Mouse (Mus musculus) hematopoietic multipotent progenitor cell, adult 10-12 weeks (in vitro differentiated cells): Measurements from ENCODE around the gene Vmn1r191. TPM values are rescaled to one million over a fixed set of nuclear protein-coding genes. Genes with fewer than 3 reads are reported as not detected.

Source experiments
- polyA plus RNA-seq: library from polyadenylated mRNA; stranded (reverse); fragments of >175 nt; gene quantifications from 2 replicates; pipeline ENCODE4 v1.2.3, GENCODE M21; 2012; ENCODE audit warnings: low replicate concordance

Gene Vmn1r191
- not detected in 2 replicates for polyA plus RNA-seq

DNA sequence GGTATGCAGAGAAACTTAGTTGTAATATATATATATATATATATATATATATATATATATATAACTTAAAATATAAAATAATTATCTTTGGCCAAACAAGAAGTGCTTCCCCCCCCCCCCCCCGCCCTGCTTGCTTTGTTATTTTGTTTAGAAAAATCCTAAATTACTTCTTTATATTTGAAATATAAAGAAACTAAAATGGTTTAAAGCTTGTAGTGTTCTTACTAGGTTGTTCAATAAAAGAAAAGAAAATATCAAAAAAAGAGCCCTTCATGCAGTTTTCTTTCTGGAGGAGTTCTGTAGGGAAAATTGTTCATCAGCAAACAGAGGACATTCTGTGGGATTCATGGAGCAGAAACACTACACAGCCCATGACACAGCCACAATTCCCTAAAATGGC is at the start of gene Vmn1r191:
Gene Vmn1r191 (minus strand): TSS at position 101 of the 400 bp plus-strand sequence.

GRCm38 (mm10) chr13:22223060-22223459 is 39.3 kb upstream of the Vmn1r191 start, which contains the start of gene Vmn1r193:
Gene Vmn1r193 (minus strand): TSS chr13:22223160.

GRCm38 (mm10) chr13:22191041-22191440 is 7.3 kb upstream of the Vmn1r191 start, which contains the start of gene Vmn1r192:
Gene Vmn1r192 (minus strand): TSS chr13:22191141.

Other genes with a start within 250 kb of the Vmn1r191 start
- 0.08 and 0.25 TPM in 2 replicates for gene Zfp184, start 238.9 kb downstream of the Vmn1r191 start, polyA plus RNA-seq
- gene Pom121l2, start 202.8 kb downstream of the Vmn1r191 start, polyA plus RNA-seq: not detected in 2 replicates
- gene Prss16, start 174.2 kb downstream of the Vmn1r191 start, polyA plus RNA-seq: 0.55 and 1.3 TPM in 2 replicates
- 0.54 and 2.4 TPM in 2 replicates for gene Hist1h2ah, start 148.4 kb downstream of the Vmn1r191 start, polyA plus RNA-seq
- 2.3 and 6.0 TPM in 2 replicates for gene Hist1h2bk, start 148.1 kb downstream of the Vmn1r191 start, polyA plus RNA-seq
- gene Hist1h4i, start 142.6 kb downstream of the Vmn1r191 start, polyA plus RNA-seq: 17.4 and 21.6 TPM in 2 replicates
- gene Hist1h2ag, start 141.0 kb downstream of the Vmn1r191 start, polyA plus RNA-seq: 5.8 and 8.8 TPM in 2 replicates
- gene Hist1h2bj, start 140.8 kb downstream of the Vmn1r191 start, polyA plus RNA-seq: 4.1 and 4.8 TPM in 2 replicates
- gene Vmn1r188, start 99.5 kb downstream of the Vmn1r191 start, polyA plus RNA-seq: not detected in 2 replicates
- gene Vmn1r189, start 78.1 kb downstream of the Vmn1r191 start, polyA plus RNA-seq: not detected in 2 replicates
- not detected in 2 replicates for gene Vmn1r192, start 7.2 kb upstream of the Vmn1r191 start, polyA plus RNA-seq
- not detected in 2 replicates for gene Vmn1r193, start 39.2 kb upstream of the Vmn1r191 start, polyA plus RNA-seq
- not detected in 2 replicates for gene Vmn1r194, start 60.2 kb upstream of the Vmn1r191 start, polyA plus RNA-seq
- not detected in 2 replicates for gene Vmn1r195, start 86.6 kb upstream of the Vmn1r191 start, polyA plus RNA-seq
- gene Vmn1r196, start 106.0 kb upstream of the Vmn1r191 start, polyA plus RNA-seq: not detected in 2 replicates
- gene Vmn1r197, start 140.6 kb upstream of the Vmn1r191 start, polyA plus RNA-seq: not detected in 2 replicates
- not detected in 2 replicates for gene Vmn1r198, start 166.4 kb upstream of the Vmn1r191 start, polyA plus RNA-seq
- not detected in 2 replicates for gene Vmn1r199, start 195.8 kb upstream of the Vmn1r191 start, polyA plus RNA-seq
- not detected in 2 replicates for gene Vmn1r200, start 206.4 kb upstream of the Vmn1r191 start, polyA plus RNA-seq